Mouse (Mus musculus) myocyte (in vitro differentiated cells): ENCODE results near the gene Camta1.

ENCODE experiments used
- CEBPB ChIP-seq: IDR thresholded peaks from 2 replicates; pipeline ENCODE4 v1.6.1; 2011; ENCODE audit warnings: mild to moderate bottlenecking, moderate library complexity; ENCODE audit not compliant: poor library complexity, insufficient read depth, severe bottlenecking
- E2F4 ChIP-seq: IDR thresholded peaks from one replicate; pipeline ENCODE4 v1.6.1; 2011; ENCODE audit warnings: mild to moderate bottlenecking, control low read depth, moderate library complexity; ENCODE audit not compliant: insufficient read depth
- MAX ChIP-seq: IDR thresholded peaks from one replicate; pipeline ENCODE4 v1.6.1; 2011; ENCODE audit warnings: low read depth, mild to moderate bottlenecking, control low read depth
- MYOD1 ChIP-seq, 3 experiments: IDR thresholded peaks; one replicate each; pipeline ENCODE4 v1.6.1; 2011; ENCODE audit warnings: control low read depth in 2 of 3, low read depth in 2 of 3, mild to moderate bottlenecking in 2 of 3, moderate library complexity in 1 of 3; ENCODE audit not compliant: insufficient read length in 2 of 3, control insufficient read depth in 1 of 3
- POLR2A ChIP-seq: IDR thresholded peaks from one replicate; pipeline ENCODE4 v1.6.1; 2011; ENCODE audit warnings: low read depth, mild to moderate bottlenecking, control low read depth, moderate library complexity; ENCODE audit not compliant: insufficient read length
- POLR2AphosphoS2 ChIP-seq: IDR thresholded peaks from one replicate; pipeline ENCODE4 v1.6.1; 2011; ENCODE audit warnings: low read depth, control low read depth; ENCODE audit not compliant: insufficient read length
- SRF ChIP-seq: IDR thresholded peaks from one replicate; pipeline ENCODE4 v1.6.1; 2011; ENCODE audit warnings: low read depth; ENCODE audit not compliant: control insufficient read depth, insufficient read length
- TCF12 ChIP-seq: IDR thresholded peaks from one replicate; pipeline ENCODE4 v1.6.1; 2011; ENCODE audit warnings: mild to moderate bottlenecking, control low read depth; ENCODE audit not compliant: poor library complexity, insufficient read depth, severe bottlenecking
- TCF3 ChIP-seq: IDR thresholded peaks from one replicate; pipeline ENCODE4 v1.6.1; 2011; ENCODE audit warnings: low read depth, control low read depth; ENCODE audit not compliant: insufficient read length
- USF1 ChIP-seq: IDR thresholded peaks from one replicate; pipeline ENCODE4 v1.6.1; 2011; ENCODE audit warnings: low read depth, mild to moderate bottlenecking, control low read depth, moderate library complexity

- no peak for TF ChIP-seq POLR2A
- no peak for TF ChIP-seq MAX
- no peak for TF ChIP-seq TCF12
- TF ChIP-seq E2F4: no peak
- TF ChIP-seq TCF3: no peak
- no peak for TF ChIP-seq CEBPB
- TF ChIP-seq POLR2AphosphoS2: no peak
- peak in 2 of 3 experiments; percentile 35 to 64 for TF ChIP-seq MYOD1 (IDR thresholded peaks at IDR 0.05; ENCODE audit: control insufficient read depth in 1 of 3, insufficient read length in 2 of 3, low read depth in 2 of 3)
- no peak for TF ChIP-seq SRF
- no peak for TF ChIP-seq USF1
These were observed 937.4 kb downstream of the Camta1 start for GRCm38 (mm10) chr4:150924308-150924707.
